Mouse (Mus musculus) embryonic stem cell, embryonic (primary cell): ENCODE measurements around the gene Ccdc7a.

Experiments used
- CTCF ChIA-PET, 4 experiments: fragments of 300-600 bp in 2 of 4; fragments of 350-600 bp in 2 of 4; sonication (Branson Sonifier 250); formaldehyde crosslinking; loops; one replicate each; lab custom pipeline; 2022; ENCODE audit warnings: inconsistent platforms in 2 of 4; lab: Charles Lee
- POLR2A ChIA-PET, 4 experiments: fragments of 300-600 bp in 2 of 4; fragments of 350-600 bp in 2 of 4; sonication (Branson Sonifier 250); formaldehyde crosslinking; loops; one replicate each; lab custom pipeline; 2022; ENCODE audit warnings: antibody characterized with exemption in 4 of 4, inconsistent platforms in 1 of 4; lab: Charles Lee

The Ccdc7a gene

GRCm38 (mm10) chr8:128696701-128697397 is 368.5 kb downstream of the Ccdc7a start:
- ChIA-PET CTCF (no interaction called here), POLR2A (interaction anchor here in 2 of 4 experiments (1.8 to 4.6 kb wide), 3 partner anchors 11 to 12 kb away, joined by 6 to 43 read pairs (median 9); partner anchors contain the start of gene Itgb1 (in 2 of the 2))

GRCm38 (mm10) chr8:128690056-128690455 is 375.3 kb downstream of the Ccdc7a start:
- POLR2A ChIA-PET: interaction anchor here in 1 of 4 experiments (1.6 kb wide), 1 partner anchor 23 kb away, joined by 3 read pairs; no protein-coding TSS in a partner anchor
- CTCF ChIA-PET: no interaction called here

- CTCF ChIA-PET: no interaction called here
- POLR2A ChIA-PET: no interaction called here
Measured at GRCm38 (mm10) chr8:128688679-128689078, 376.6 kb downstream of the Ccdc7a start.

GRCm38 (mm10) chr8:128686429-128686990 is 378.8 kb downstream of the Ccdc7a start:
- CTCF ChIA-PET: no interaction called here
- POLR2A ChIA-PET: interaction anchor here in 3 of 4 experiments (1.4 to 4.9 kb wide), 11 partner anchors 8 to 1715 kb away, joined by 4 to 41 read pairs (median 8); partner anchors contain the start of genes 2610044O15Rik8 (in 1 of the 3) and Rbm34 (in 1 of the 3)

GRCm38 (mm10) chr8:128685507-128686428 is 379.5 kb downstream of the Ccdc7a start, which contains the start of gene Itgb1:
Itgb1 (plus strand) TSS chr8:128685654.
- ChIA-PET CTCF (interaction anchor here in 2 of 4 experiments (0.7 kb wide), 2 partner anchors 79 to 1628 kb away, joined by 3 read pairs; no protein-coding TSS in a partner anchor), POLR2A (interaction anchor here (0.6 to 4.9 kb wide), 54 partner anchors 8 to 1747 kb away, joined by 3 to 43 read pairs (median 4); partner anchors contain the start of genes 2610044O15Rik8 (in 2 of the 4) and Rbm34 (in 1 of the 4))

GRCm38 (mm10) chr8:128684609-128685506 is 380.5 kb downstream of the Ccdc7a start:
- ChIA-PET POLR2A (interaction anchor here (0.6 to 4.9 kb wide), 55 partner anchors 9 to 1873 kb away, joined by 3 to 43 read pairs (median 4); partner anchors contain the start of genes 2610044O15Rik8 (in 2 of the 4) and Rbm34 (in 1 of the 4)), CTCF (interaction anchor here in 3 of 4 experiments (0.5 to 1.4 kb wide), 6 partner anchors 24 to 1627 kb away, joined by 3 to 7 read pairs (median 4); no protein-coding TSS in a partner anchor)
